Mouse (Mus musculus): ENCODE data around the gene Slc36a4. TPM values are rescaled to one million over a fixed set of nuclear protein-coding genes. Genes with fewer than 3 reads are reported as not detected.

Slc36a4 gene
- polyA plus RNA-seq, 1 experiment = 1.4 TPM

GRCm38 (mm10) chr9:15714792-15715191, 5.3 kb downstream of the Slc36a4 start:
- Histone ChIP-seq H3K36me3 (ENCODE audit: control insufficient read depth, insufficient read depth, low read length) (no peaks in the 10 kb centered on the region), H3K4me1 (ENCODE audit: control insufficient read depth, insufficient read depth, insufficient read length, low read length) (0 out of 2 replicates have a peak, but pooled peaks cover 2% of the 10 kb centered on the region), H3K4me3 (ENCODE audit: low read depth, low read length) (no peak overlapping the region), H3K27ac (ENCODE audit: insufficient read depth, low read depth, low read length) (no peak overlapping the region), H3K27me3 (ENCODE audit: control insufficient read depth, insufficient read depth, low read length) (no peaks in the 10 kb centered on the region)
- no peak for TF ChIP-seq CTCF (IDR thresholded peaks at IDR 0.05; ENCODE audit: extremely low read depth, insufficient read length, insufficient replicate concordance, low read depth, low read length)
- no peak for TF ChIP-seq POLR2A (IDR thresholded peaks at IDR 0.05; ENCODE audit: low read depth, low read length)
- 70% methylated on average over 4 of the region's 4 CpGs for WGBS

- no peaks in the 10 kb centered on the region for H3K4me1 ChIP-seq (ENCODE audit: control insufficient read depth, insufficient read depth, insufficient read length, low read length)
- H3K4me3 ChIP-seq (ENCODE audit: low read depth, low read length) = no peak overlapping the region
- H3K27me3 ChIP-seq (ENCODE audit: control insufficient read depth, insufficient read depth, low read length) = no peaks in the 10 kb centered on the region
- 69% methylated on average over 11 of the region's 11 CpGs for WGBS
- TF ChIP-seq POLR2A (IDR thresholded peaks at IDR 0.05; ENCODE audit: low read depth, low read length) (no peak), CTCF (IDR thresholded peaks at IDR 0.05; ENCODE audit: extremely low read depth, insufficient read length, insufficient replicate concordance, low read depth, low read length) (no peak)
- H3K27ac ChIP-seq (ENCODE audit: insufficient read depth, low read depth, low read length) = no peak overlapping the region
- H3K36me3 ChIP-seq (ENCODE audit: control insufficient read depth, insufficient read depth, low read length) = no peaks in the 10 kb centered on the region
Observed at GRCm38 (mm10) chr9:15715193-15715989, 5.9 kb downstream of the Slc36a4 start.

DNA sequence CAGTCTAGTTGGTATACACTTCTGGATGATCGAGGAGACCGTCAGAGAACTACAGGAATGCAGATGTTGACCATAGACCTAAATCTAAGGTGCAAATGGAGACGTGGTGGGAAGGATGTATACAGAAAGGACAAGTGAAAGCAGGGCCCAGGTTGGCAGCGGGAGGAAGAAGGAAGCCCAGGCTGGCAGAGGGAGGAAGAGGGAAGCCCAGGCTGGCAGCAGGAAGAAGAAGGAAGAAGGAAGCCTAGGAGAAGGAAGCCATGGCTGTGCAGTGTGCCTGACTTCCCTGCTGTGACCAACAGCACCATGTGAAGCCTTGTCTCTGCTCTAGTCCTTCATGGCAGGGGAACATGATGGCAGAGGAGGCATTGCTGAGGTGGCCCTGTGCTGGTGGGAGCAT, 7.8 kb downstream of the Slc36a4 start:
- Histone ChIP-seq H3K27me3 (ENCODE audit: control insufficient read depth, insufficient read depth, low read length) (no peaks in the 10 kb centered on the region), H3K4me3 (ENCODE audit: low read depth, low read length) (no peak overlapping the region), H3K4me1 (ENCODE audit: control insufficient read depth, insufficient read depth, insufficient read length, low read length) (no peaks in the 10 kb centered on the region), H3K36me3 (ENCODE audit: control insufficient read depth, insufficient read depth, low read length) (no peaks in the 10 kb centered on the region), H3K27ac (ENCODE audit: insufficient read depth, low read depth, low read length) (no peak overlapping the region)
- no peak for TF ChIP-seq CTCF (IDR thresholded peaks at IDR 0.05; ENCODE audit: extremely low read depth, insufficient read length, insufficient replicate concordance, low read depth, low read length)
- no peak for TF ChIP-seq POLR2A (IDR thresholded peaks at IDR 0.05; ENCODE audit: low read depth, low read length)
- WGBS = 75% methylated on average over 4 of the region's 4 CpGs

- no peak for TF ChIP-seq POLR2A (IDR thresholded peaks at IDR 0.05; ENCODE audit: low read depth, low read length)
- Histone ChIP-seq H3K4me3 (ENCODE audit: low read depth, low read length) (no peak overlapping the region), H3K27me3 (ENCODE audit: control insufficient read depth, insufficient read depth, low read length) (no peaks in the 10 kb centered on the region), H3K27ac (ENCODE audit: insufficient read depth, low read depth, low read length) (no peak overlapping the region), H3K36me3 (ENCODE audit: control insufficient read depth, insufficient read depth, low read length) (no peaks in the 10 kb centered on the region), H3K4me1 (ENCODE audit: control insufficient read depth, insufficient read depth, insufficient read length, low read length) (no peaks in the 10 kb centered on the region)
- 82% methylated on average over 6 of the region's 6 CpGs for WGBS
Observed at GRCm38 (mm10) chr9:15718295-15718694, 8.8 kb downstream of the Slc36a4 start.

- TF ChIP-seq POLR2A (IDR thresholded peaks at IDR 0.05; ENCODE audit: low read depth, low read length) = no peak
- no peak for TF ChIP-seq CTCF (IDR thresholded peaks at IDR 0.05; ENCODE audit: extremely low read depth, insufficient read length, insufficient replicate concordance, low read depth, low read length)
- H3K4me3 ChIP-seq (ENCODE audit: low read depth, low read length) = no peak overlapping the region
- H3K27ac ChIP-seq (ENCODE audit: insufficient read depth, low read depth, low read length) = no peak overlapping the region
- no peaks in the 10 kb centered on the region for H3K4me1 ChIP-seq (ENCODE audit: control insufficient read depth, insufficient read depth, insufficient read length, low read length)
- no peaks in the 10 kb centered on the region for H3K36me3 ChIP-seq (ENCODE audit: control insufficient read depth, insufficient read depth, low read length)
- no peaks in the 10 kb centered on the region for H3K27me3 ChIP-seq (ENCODE audit: control insufficient read depth, insufficient read depth, low read length)
- WGBS = 82% methylated on average over 14 of the region's 14 CpGs
Observed at GRCm38 (mm10) chr9:15719594-15719993, 10.1 kb downstream of the Slc36a4 start.

- H3K27ac ChIP-seq (ENCODE audit: insufficient read depth, low read depth, low read length) = no peak overlapping the region
- H3K4me1 ChIP-seq (ENCODE audit: control insufficient read depth, insufficient read depth, insufficient read length, low read length) = no peaks in the 10 kb centered on the region
- no peak for TF ChIP-seq CTCF (IDR thresholded peaks at IDR 0.05; ENCODE audit: extremely low read depth, insufficient read length, insufficient replicate concordance, low read depth, low read length)
- TF ChIP-seq POLR2A (IDR thresholded peaks at IDR 0.05; ENCODE audit: low read depth, low read length) = no peak
- H3K27me3 ChIP-seq (ENCODE audit: control insufficient read depth, insufficient read depth, low read length) = no peaks in the 10 kb centered on the region
- no peaks in the 10 kb centered on the region for H3K36me3 ChIP-seq (ENCODE audit: control insufficient read depth, insufficient read depth, low read length)
- H3K4me3 ChIP-seq (ENCODE audit: low read depth, low read length) = no peak overlapping the region
- WGBS = 85% methylated on average over 8 of the region's 8 CpGs
Observed at GRCm38 (mm10) chr9:15720556-15720955, 11.0 kb downstream of the Slc36a4 start.

- H3K4me3 ChIP-seq (ENCODE audit: low read depth, low read length) = no peak overlapping the region
- H3K36me3 ChIP-seq (ENCODE audit: control insufficient read depth, insufficient read depth, low read length) = no peaks in the 10 kb centered on the region
- H3K27ac ChIP-seq (ENCODE audit: insufficient read depth, low read depth, low read length) = no peak overlapping the region
- WGBS = 58% methylated on average over 6 of the region's 6 CpGs
- no peaks in the 10 kb centered on the region for H3K4me1 ChIP-seq (ENCODE audit: control insufficient read depth, insufficient read depth, insufficient read length, low read length)
- H3K27me3 ChIP-seq (ENCODE audit: control insufficient read depth, insufficient read depth, low read length) = no peaks in the 10 kb centered on the region
- no peak for TF ChIP-seq CTCF (IDR thresholded peaks at IDR 0.05; ENCODE audit: extremely low read depth, insufficient read length, insufficient replicate concordance, low read depth, low read length)
- no peak for TF ChIP-seq POLR2A (IDR thresholded peaks at IDR 0.05; ENCODE audit: low read depth, low read length)
Observed at GRCm38 (mm10) chr9:15721226-15721833, 11.8 kb downstream of the Slc36a4 start.
